Comparison of ENCODE assay signal across 9 mouse cellular contexts in the genomic region with DNA sequence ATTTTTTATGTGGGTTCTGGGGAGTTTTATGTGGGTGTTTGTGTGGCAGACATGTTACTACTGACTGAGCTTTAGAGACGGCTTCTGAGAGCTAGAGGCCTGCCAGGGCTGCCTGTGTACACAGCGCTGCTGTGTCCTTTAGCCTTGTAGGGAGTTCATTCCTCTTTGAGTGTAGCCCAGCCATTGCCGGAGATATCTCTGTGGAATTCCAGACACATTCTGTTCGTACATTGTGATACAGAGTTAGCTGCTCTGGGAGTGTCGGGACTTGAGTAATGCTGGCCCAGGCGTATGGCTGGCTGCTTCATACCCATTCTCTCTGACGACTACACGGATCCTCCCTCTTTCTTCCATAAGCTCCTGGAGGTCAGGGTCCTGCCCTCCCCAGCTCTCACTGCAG. TPM values are rescaled to one million over a fixed set of nuclear protein-coding genes. Genes with fewer than 3 reads are reported as not detected.
DNase-seq lines count a peak whose midpoint lies in the region; ATAC-seq and TF ChIP-seq lines count a peak whose summit lies in the region.
"Had no signal": no experiment of that assay in that cellular context is flagged by ENCODE, and none has a peak within 500 bp of the region (broad histone marks: within the 10 kb centered on the region; RNA-seq: fewer than 3 reads in every experiment).

No protein-coding gene starts in this region.

- H3K9ac ChIP-seq in liver, postnatal 0 days (replicated peaks) = no peak overlapping the region
- no peak overlapping the region for H3K9ac ChIP-seq in liver, embryonic 11.5 days (ENCODE audit: low read depth, low read length)
- H3K9ac ChIP-seq in hindbrain, embryonic 15.5 days = no peak overlapping the region

- ATAC-seq in liver, postnatal 0 days = no peak
- ATAC-seq in liver, embryonic 11.5 days (replicated peaks; ENCODE audit: low FRiP score) = no peak
- peak; percentile 20; the same call in 1 of the 2 replicates for ATAC-seq in hindbrain, embryonic 15.5 days (ENCODE audit: low FRiP score, low read depth)

- H3K9me3 ChIP-seq in liver, postnatal 0 days (ENCODE audit: low read length) = no peaks in the 10 kb centered on the region
- H3K9me3 ChIP-seq in liver, embryonic 11.5 days (ENCODE audit: control insufficient read depth, low read length) = no peaks in the 10 kb centered on the region
- H3K9me3 ChIP-seq in hindbrain, embryonic 15.5 days = no peaks in the 10 kb centered on the region

- no peak for TF ChIP-seq CTCF in liver, postnatal 0 days (IDR thresholded peaks at IDR 0.05; ENCODE audit: low read depth)
- no peak for TF ChIP-seq CTCF in small intestine, adult 2 months (IDR thresholded peaks at IDR 0.05; ENCODE audit: extremely low read depth, insufficient read length, insufficient replicate concordance, low read depth, low read length)

- TF ChIP-seq EP300 in liver, postnatal 0 days (IDR thresholded peaks at IDR 0.05; ENCODE audit: low read depth) = no peak

- H3K36me3 ChIP-seq in liver, postnatal 0 days (replicated peaks; ENCODE audit: insufficient read depth, low read length) = no peaks in the 10 kb centered on the region
- H3K36me3 ChIP-seq in liver, embryonic 11.5 days (ENCODE audit: control insufficient read depth, insufficient read depth, low read length) = peaks cover 2% of the 10 kb centered on the region; the same call in 1 of the 2 replicates
- no peaks in the 10 kb centered on the region for H3K36me3 ChIP-seq in hindbrain, embryonic 15.5 days
- 0 out of 2 replicates have a peak, but pooled peaks cover 2% of the 10 kb centered on the region for H3K36me3 ChIP-seq in small intestine, adult 2 months (ENCODE audit: control insufficient read depth, insufficient read depth, low read length)

- 70% methylated on average over 8 of the region's 8 CpGs for WGBS in liver, postnatal 0 days (ENCODE audit: insufficient replicate concordance)
- 65% methylated on average over 8 of the region's 8 CpGs for WGBS in liver, embryonic 11.5 days
- 58% methylated on average over 8 of the region's 8 CpGs for WGBS in hindbrain, embryonic 15.5 days
- 83% methylated on average over 8 of the region's 8 CpGs for WGBS in small intestine, adult 2 months

- DNase-seq in liver, postnatal 0 days = no peak
- no peak for DNase-seq in liver, embryonic 11.5 days (ENCODE audit: low spot score)
- peak; percentile 78 to 81 for DNase-seq in heart, adult 9 months (ENCODE audit: low spot score in 2 of 2)
- no peak for DNase-seq in layer of hippocampus, adult 8-10 months (ENCODE audit: low spot score in 2 of 2)
- no peak for DNase-seq in cerebellum, adult 9-11 months
- DNase-seq in gastrocnemius, postnatal 10 days = no peak
- DNase-seq: adrenal gland, postnatal 10 days had no signal

- H3K27me3 ChIP-seq in liver, postnatal 0 days (ENCODE audit: insufficient read depth, low read length) = no peaks in the 10 kb centered on the region
- no peaks in the 10 kb centered on the region for H3K27me3 ChIP-seq in liver, embryonic 11.5 days (replicated peaks; ENCODE audit: control insufficient read depth, insufficient read depth, low read length)
- no peaks in the 10 kb centered on the region for H3K27me3 ChIP-seq in hindbrain, embryonic 15.5 days
- no peaks in the 10 kb centered on the region for H3K27me3 ChIP-seq in small intestine, adult 2 months (ENCODE audit: control insufficient read depth, insufficient read depth, low read length)

- H3K27ac ChIP-seq in liver, postnatal 0 days (ENCODE audit: low read depth) = peak overlapping the region; percentile 42; the same call in 1 of the 2 replicates
- H3K27ac ChIP-seq in liver, embryonic 11.5 days (ENCODE audit: low read depth, low read length) = no peak overlapping the region
- peak overlapping the region; percentile 30; the same call in 1 of the 2 replicates for H3K27ac ChIP-seq in hindbrain, embryonic 15.5 days (replicated peaks)
- H3K27ac ChIP-seq in small intestine, adult 2 months (ENCODE audit: insufficient read depth, low read depth, low read length) = peak overlapping the region; percentile 47; the same call in 1 of the 2 replicates

- no peak for TF ChIP-seq POLR2A in small intestine, adult 2 months (IDR thresholded peaks at IDR 0.05; ENCODE audit: low read depth, low read length)

- H3K4me2 ChIP-seq in liver, postnatal 0 days (ENCODE audit: low read depth, low read length) = no peak overlapping the region
- H3K4me2 ChIP-seq in liver, embryonic 11.5 days = no peak overlapping the region
- H3K4me2 ChIP-seq in hindbrain, embryonic 15.5 days = no peak overlapping the region

- no peak overlapping the region for H3K4me3 ChIP-seq in liver, postnatal 0 days (ENCODE audit: low read depth, low read length)
- H3K4me3 ChIP-seq in liver, embryonic 11.5 days (ENCODE audit: low read depth, low read length) = no peak overlapping the region
- no peak overlapping the region for H3K4me3 ChIP-seq in hindbrain, embryonic 15.5 days
- no peak overlapping the region for H3K4me3 ChIP-seq in small intestine, adult 2 months (ENCODE audit: low read depth, low read length)

- peaks cover 20% of the 10 kb centered on the region for H3K4me1 ChIP-seq in liver, postnatal 0 days (ENCODE audit: insufficient read depth)
- H3K4me1 ChIP-seq in liver, embryonic 11.5 days (replicated peaks; ENCODE audit: control insufficient read depth, insufficient read depth, low read length) = peaks cover 12% of the 10 kb centered on the region
- peaks cover 48% of the 10 kb centered on the region for H3K4me1 ChIP-seq in hindbrain, embryonic 15.5 days (replicated peaks)
- peaks cover 27% of the 10 kb centered on the region for H3K4me1 ChIP-seq in small intestine, adult 2 months (ENCODE audit: control insufficient read depth, insufficient read depth, insufficient read length, low read length)

RNA-seq across cellular contexts. Expression of gene Trak1, which starts 31.9 kb away (rescaled TPM):
- polyA plus RNA-seq in liver, postnatal 0 days (2015; fragmentation: Nextera tagmentation; extraction: Ambion mirVana) = 4.9 and 5.1 TPM in 2 replicates
- polyA plus RNA-seq in liver, embryonic 11.5 days (2014; fragmentation: Nextera tagmentation; extraction: Ambion mirVana) = 11.2 and 13.1 TPM in 2 replicates
- 58.3 and 58.4 TPM in 2 replicates for polyA plus RNA-seq in hindbrain, embryonic 15.5 days (2015; fragmentation: Nextera tagmentation; extraction: Ambion mirVana)
- polyA plus RNA-seq in small intestine, adult 2 months (2012; rRNA removed) = 55.4 and 99.8 TPM in 2 replicates
- 100 to 1,000 TPM; 201 to 260 (median 228) TPM for total RNA-seq in layer of hippocampus, adult 8-10 months (2022)
- 100 to 1,000 TPM; 203 to 207 TPM for total RNA-seq in gastrocnemius, postnatal 10 days (2021)

RNA-seq across cellular contexts. Expression of gene Ulk4, which starts 52.2 kb away (rescaled TPM):
- 23.2 and 25.4 TPM in 2 replicates for polyA plus RNA-seq in liver, postnatal 0 days (2015; fragmentation: Nextera tagmentation; extraction: Ambion mirVana)
- 75.1 and 77.3 TPM in 2 replicates for polyA plus RNA-seq in liver, embryonic 11.5 days (2014; fragmentation: Nextera tagmentation; extraction: Ambion mirVana)
- 75.9 and 94.1 TPM in 2 replicates for polyA plus RNA-seq in hindbrain, embryonic 15.5 days (2015; fragmentation: Nextera tagmentation; extraction: Ambion mirVana)
- 0.51 and 0.65 TPM in 2 replicates for polyA plus RNA-seq in small intestine, adult 2 months (2012; rRNA removed)
- total RNA-seq in layer of hippocampus, adult 8-10 months (2022) = 10 to 100 TPM in 2 of 4 experiments, 1 to 10 TPM in 2; 7.9 to 10.8 (median 9.9) TPM
- total RNA-seq in gastrocnemius, postnatal 10 days (2021) = under 1 TPM; 0.80 to 0.97 TPM

Comparison
In these comparisons a context has a peak if more than half of its experiments do, and no peak if none do; other contexts are left out.
1. DNase-seq: peak in heart, adult 9 months (2 of 2); none in liver, postnatal 0 days (single experiment), liver, embryonic 11.5 days (single experiment), layer of hippocampus, adult 8-10 months (0 of 2), cerebellum, adult 9-11 months (single experiment) and gastrocnemius, postnatal 10 days (single experiment).
2. RNA of gene Ulk4, which starts 52.2 kb away (polyA plus RNA-seq): 75.9 to 94.1 TPM in hindbrain, embryonic 15.5 days, 75.1 to 77.3 TPM in liver, embryonic 11.5 days and 23.2 to 25.4 TPM in liver, postnatal 0 days; 0.51 to 0.65 TPM in small intestine, adult 2 months; every median in the first group is over 10 times any median in the second.